Mouse (Mus musculus) bone marrow, adult 2 months (tissue): ENCODE measurements around the gene Sorbs2. TPM values are rescaled to one million over a fixed set of nuclear protein-coding genes. Genes with fewer than 3 reads are reported as not detected.

Experiments
- H3K27ac ChIP-seq: fragments of 200-500 bp; 2 replicates; pipeline ENCODE4 v1.5.1; 2012; ENCODE audit warnings: low read depth, mild to moderate bottlenecking, control low read depth, inconsistent platforms, low read length; ENCODE audit not compliant: control insufficient read depth, poor library complexity, insufficient read depth
- H3K4me1 ChIP-seq: fragments of 200-500 bp; 2 replicates; pipeline ENCODE4 v1.6.1; 2011; ENCODE audit warnings: low read length; ENCODE audit not compliant: control insufficient read depth, insufficient read depth
- H3K4me3 ChIP-seq: fragments of 200-500 bp; replicated peaks from 2 replicates; pipeline ENCODE3; 2011; ENCODE audit warnings: mild to moderate bottlenecking, low read depth, low read length, control low read depth; ENCODE audit not compliant: control insufficient read depth
- CTCF ChIP-seq: fragments of 200-500 bp; IDR thresholded peaks from 2 replicates; pipeline ENCODE4 v1.5.1; 2011; ENCODE audit warnings: low read length, control low read depth; ENCODE audit not compliant: control insufficient read depth, insufficient read depth
- POLR2A ChIP-seq: fragments of 200-500 bp; IDR thresholded peaks from 2 replicates; pipeline ENCODE4 v1.6.1; 2011; ENCODE audit warnings: low read depth, mild to moderate bottlenecking, control low read depth, low read length, borderline replicate concordance; ENCODE audit not compliant: control insufficient read depth
- WGBS: fragments of 180-500 bp; shearing (Covaris S2); methylation state at CpG from one replicate; pipeline ENCODE4 v1.1.7; 2018; 5-methylcytosine and 5-hydroxymethylcytosine counted together
- polyA plus RNA-seq: library from polyadenylated mRNA; stranded (reverse); fragments of >200 nt; gene quantifications from 2 replicates; pipeline ENCODE4 v1.2.4, GENCODE M21; 2011; ENCODE audit warnings: low replicate concordance; ENCODE audit not compliant: missing spikeins, insufficient read depth, insufficient read length

Gene Sorbs2
- polyA plus RNA-seq, 1 experiment, result 6.5 TPM

GRCm38 (mm10) chr8:45602019-45602418, 94.4 kb downstream of the Sorbs2 start:
- no peak for TF ChIP-seq POLR2A
- no peak for TF ChIP-seq CTCF
- H3K4me3 ChIP-seq, result no peak overlapping the region
- WGBS, result 67% methylated on average over 4 of the region's 4 CpGs

GRCm38 (mm10) chr8:45605419-45605818, 97.8 kb downstream of the Sorbs2 start:
- TF ChIP-seq POLR2A (no peak), CTCF (no peak)
- no peaks in the 10 kb centered on the region for H3K4me1 ChIP-seq
- H3K27ac ChIP-seq, result no peak overlapping the region
- WGBS, result 71% methylated on average over 1 of the region's 1 CpGs
- H3K4me3 ChIP-seq, result no peak overlapping the region

More at GRCm38 (mm10) chr8:45602019-45602418, 94.4 kb downstream of the Sorbs2 start:
- no peaks in the 10 kb centered on the region for H3K4me1 ChIP-seq
- no peak overlapping the region for H3K27ac ChIP-seq

- Histone ChIP-seq H3K27ac (no peak overlapping the region), H3K4me3 (no peak overlapping the region), H3K4me1 (no peaks in the 10 kb centered on the region)
- 76% methylated on average over 6 of the region's 6 CpGs for WGBS
- TF ChIP-seq CTCF (no peak), POLR2A (no peak)
These were observed 99.4 kb downstream of the Sorbs2 start for GRCm38 (mm10) chr8:45607012-45607411.

GRCm38 (mm10) chr8:45608413-45608812, 100.8 kb downstream of the Sorbs2 start:
- H3K4me1 ChIP-seq, result no peaks in the 10 kb centered on the region
- no peak overlapping the region for H3K27ac ChIP-seq
- 83% methylated on average over 6 of the region's 6 CpGs for WGBS
- TF ChIP-seq CTCF (no peak), POLR2A (no peak)
- H3K4me3 ChIP-seq, result no peak overlapping the region

GRCm38 (mm10) chr8:45610426-45611215, 103.0 kb downstream of the Sorbs2 start:
- Histone ChIP-seq H3K4me1 (no peaks in the 10 kb centered on the region), H3K4me3 (no peak overlapping the region), H3K27ac (no peak overlapping the region)
- TF ChIP-seq CTCF (no peak), POLR2A (no peak)
- WGBS, result 60% methylated on average over 7 of the region's 7 CpGs

GRCm38 (mm10) chr8:45611320-45611719, 103.7 kb downstream of the Sorbs2 start:
- no peak overlapping the region for H3K27ac ChIP-seq
- TF ChIP-seq POLR2A (no peak), CTCF (no peak)
- WGBS, result 57% methylated on average over 1 of the region's 1 CpGs
- H3K4me3 ChIP-seq, result no peak overlapping the region
- H3K4me1 ChIP-seq, result no peaks in the 10 kb centered on the region

- Histone ChIP-seq H3K4me1 (no peaks in the 10 kb centered on the region), H3K27ac (no peak overlapping the region), H3K4me3 (no peak overlapping the region)
- WGBS, result 68% methylated on average over 5 of the region's 5 CpGs
- no peak for TF ChIP-seq CTCF
- TF ChIP-seq POLR2A, result no peak
These were observed 107.0 kb downstream of the Sorbs2 start for GRCm38 (mm10) chr8:45614610-45615009.

- WGBS, result 27% methylated on average over 9 of the region's 9 CpGs
These were observed 107.5 kb downstream of the Sorbs2 start for GRCm38 (mm10) chr8:45615050-45615449.

More at GRCm38 (mm10) chr8:45615050-45615449, 107.5 kb downstream of the Sorbs2 start:
- Histone ChIP-seq H3K4me1 (no peaks in the 10 kb centered on the region), H3K4me3 (no peak overlapping the region), H3K27ac (no peak overlapping the region)
- no peak for TF ChIP-seq POLR2A
- TF ChIP-seq CTCF, result no peak
